Mouse (Mus musculus) liver, embryonic 16.5 days (tissue): ENCODE results near the gene Col5a3. TPM values are rescaled to one million over a fixed set of nuclear protein-coding genes. Genes with fewer than 3 reads are reported as not detected.

Experiments used
- ATAC-seq: fragments of 200-750 bp; cut with Nextera tagmentation; 2 replicates; pipeline ENCODE4 v1.8.0; 2017; ENCODE audit warnings: low read depth, mild to moderate bottlenecking, moderate number of reproducible peaks, moderate library complexity
- H3K27ac ChIP-seq: fragments of 300-500 bp; sonication (generic); 2 replicates; pipeline ENCODE4 v1.5.1; 2014; ENCODE audit warnings: mild to moderate bottlenecking, low read length
- H3K27me3 ChIP-seq: fragments of 300-500 bp; sonication (generic); 2 replicates; pipeline ENCODE4 v1.6.1; 2014; ENCODE audit warnings: low read depth, low read length, mixed read lengths; ENCODE audit not compliant: control insufficient read depth, insufficient read depth
- H3K36me3 ChIP-seq: fragments of 300-500 bp; sonication (generic); 2 replicates; pipeline ENCODE4 v1.6.1; 2014; ENCODE audit warnings: mild to moderate bottlenecking; ENCODE audit not compliant: control insufficient read depth, insufficient read depth
- H3K4me1 ChIP-seq: fragments of 300-500 bp; sonication (generic); 2 replicates; pipeline ENCODE4 v1.6.1; 2014; ENCODE audit warnings: low read depth, low read length, mixed read lengths; ENCODE audit not compliant: control insufficient read depth
- H3K4me2 ChIP-seq: fragments of 300-500 bp; sonication (generic); 2 replicates; pipeline ENCODE4 v1.6.1; 2014; ENCODE audit warnings: low read depth, low read length, mixed read lengths
- H3K4me3 ChIP-seq: fragments of 300-500 bp; sonication (generic); 2 replicates; pipeline ENCODE4 v1.5.1; 2014; ENCODE audit warnings: low read depth, mild to moderate bottlenecking, low read length
- H3K9ac ChIP-seq: fragments of 300-500 bp; sonication (generic); 2 replicates; pipeline ENCODE4 v1.6.1; 2014; ENCODE audit warnings: low read depth, low read length
- H3K9me3 ChIP-seq: fragments of 300-500 bp; sonication (generic); replicated peaks from 2 replicates; pipeline ENCODE4 v1.6.1; 2016; ENCODE audit warnings: low read length; ENCODE audit not compliant: control insufficient read depth
- WGBS: fragments of 180-500 bp; shearing (Covaris S2); extraction: QIAGEN DNeasy Blood & Tissue Kit; methylation state at CpG from one replicate; pipeline ENCODE4 v1.1.7; 2014; ENCODE audit not compliant: insufficient replicate concordance; 5-methylcytosine and 5-hydroxymethylcytosine counted together
- polyA plus RNA-seq: library from polyadenylated mRNA; unstranded; fragments of >200 nt; fragmentation: Nextera tagmentation; extraction: Ambion mirVana; gene quantifications from 2 replicates; pipeline ENCODE4 v1.2.1, GENCODE M21; 2015

The Col5a3 gene
- polyA plus RNA-seq, 1 experiment from 2014 or later: 0.33 TPM

DNA sequence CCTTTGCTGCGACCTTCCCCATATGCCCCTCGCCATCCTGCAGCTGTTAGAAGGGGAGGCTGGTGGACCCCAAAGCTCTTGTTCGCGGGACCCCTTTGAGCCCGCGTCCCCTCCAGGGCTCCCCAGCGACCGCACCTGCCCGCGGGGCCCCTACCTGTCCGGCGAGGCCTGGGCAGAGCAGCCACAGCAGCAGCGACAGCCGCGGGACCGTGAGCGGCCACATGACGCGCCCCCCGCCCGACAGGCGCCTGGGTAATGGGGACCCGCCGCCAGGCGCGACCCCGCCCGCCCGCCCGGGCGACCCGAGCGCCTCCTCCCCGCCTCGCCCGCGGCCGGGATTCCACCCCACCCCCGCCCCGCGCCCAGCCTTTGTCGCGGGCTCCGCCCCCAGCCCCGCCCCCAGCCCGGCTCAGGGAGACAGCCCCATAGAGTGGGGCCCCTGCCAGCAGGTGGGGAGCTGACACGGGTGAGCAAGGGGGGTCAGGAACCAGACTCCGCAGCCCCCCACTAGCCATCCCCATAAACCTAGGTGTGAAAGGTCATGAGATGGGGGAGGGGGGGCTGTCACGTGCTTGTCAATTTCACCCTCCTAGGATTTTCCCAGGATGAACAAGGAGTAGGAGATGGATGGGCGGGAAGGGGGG is 68.7 kb downstream of the Col5a3 start, which contains the start of gene Olfm2:
Olfm2 (minus strand) TSS at position 333 of the 644 bp plus-strand sequence.
- ATAC-seq: peak; percentile 35; the same call in 1 of the 2 replicates
- WGBS: under 1% methylated on average over 44 of the region's 50 CpGs
- Histone ChIP-seq H3K4me3 (peak within 1 kb of the TSS; percentile 37), H3K9me3 (no peaks in the 10 kb centered on the region), H3K9ac (no peak within 1 kb of the TSS), H3K36me3 (no peaks in the 10 kb centered on the region), H3K27ac (no peak within 1 kb of the TSS), H3K4me1 (peaks cover 13% of the 10 kb centered on the region), H3K27me3 (peaks cover 54% of the 10 kb centered on the region), H3K4me2 (peak within 1 kb of the TSS; percentile 56)

- H3K4me3 ChIP-seq: no peak overlapping the region; the same call in 1 of the 2 replicates
- no peaks in the 10 kb centered on the region for H3K36me3 ChIP-seq
- ATAC-seq: no peak
- peak overlapping the region; percentile 56 for H3K4me2 ChIP-seq
- no peak overlapping the region for H3K27ac ChIP-seq
- no peaks in the 10 kb centered on the region for H3K9me3 ChIP-seq
- H3K27me3 ChIP-seq: peaks cover 54% of the 10 kb centered on the region
- 10% methylated on average over 17 of the region's 17 CpGs for WGBS
- no peak overlapping the region for H3K9ac ChIP-seq
- peaks cover 15% of the 10 kb centered on the region for H3K4me1 ChIP-seq
Measured at GRCm38 (mm10) chr9:20745129-20745966, 69.5 kb downstream of the Col5a3 start.

- WGBS: 13% methylated on average over 22 of the region's 22 CpGs
- H3K4me1 ChIP-seq: peaks cover 15% of the 10 kb centered on the region
- H3K27me3 ChIP-seq: peaks cover 54% of the 10 kb centered on the region
- H3K9ac ChIP-seq: no peak overlapping the region
- no peaks in the 10 kb centered on the region for H3K36me3 ChIP-seq
- no peak overlapping the region for H3K27ac ChIP-seq
- ATAC-seq: no peak
- H3K9me3 ChIP-seq: no peaks in the 10 kb centered on the region
- H3K4me2 ChIP-seq: no peak overlapping the region
- no peak overlapping the region for H3K4me3 ChIP-seq
Measured at GRCm38 (mm10) chr9:20743946-20744738, 70.7 kb downstream of the Col5a3 start.

DNA sequence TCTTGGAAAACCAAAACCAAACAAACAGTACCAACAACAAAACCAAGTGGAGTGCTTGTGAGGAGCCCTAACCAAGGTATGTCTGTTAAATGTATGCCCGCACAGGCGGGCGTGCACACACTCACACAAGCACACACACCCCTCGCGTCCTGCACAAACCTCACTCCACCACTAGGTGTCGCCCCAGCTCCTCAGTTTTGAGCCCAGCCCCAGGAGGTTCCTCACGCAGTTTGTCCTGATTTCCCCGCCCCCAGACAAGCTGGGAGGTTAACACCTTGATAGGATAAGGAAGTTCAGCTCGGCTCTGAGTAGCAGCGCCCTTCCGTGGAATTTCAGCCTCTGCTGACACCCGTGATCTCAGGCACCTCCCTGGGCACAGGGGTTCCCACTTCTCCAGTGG is 74.5 kb downstream of the Col5a3 start:
- Histone ChIP-seq H3K9me3 (no peaks in the 10 kb centered on the region), H3K27ac (no peak overlapping the region), H3K9ac (no peak overlapping the region), H3K4me3 (no peak overlapping the region), H3K4me2 (0 out of 2 replicates have a peak overlapping the region, but pooled peaks have one; percentile 5), H3K4me1 (peaks cover 2% of the 10 kb centered on the region), H3K36me3 (no peaks in the 10 kb centered on the region), H3K27me3 (peaks cover 31% of the 10 kb centered on the region)
- 2% methylated on average over 12 of the region's 12 CpGs for WGBS
- peak; percentile 76 for ATAC-seq

- no peaks in the 10 kb centered on the region for H3K36me3 ChIP-seq
- ATAC-seq: no peak
- 28% methylated on average over 8 of the region's 8 CpGs for WGBS
- no peak overlapping the region for H3K9ac ChIP-seq
- no peaks in the 10 kb centered on the region for H3K9me3 ChIP-seq
- H3K27ac ChIP-seq: no peak overlapping the region
- no peak overlapping the region for H3K4me2 ChIP-seq
- no peak overlapping the region for H3K4me3 ChIP-seq
- peaks cover 2% of the 10 kb centered on the region for H3K4me1 ChIP-seq
- peaks cover 11% of the 10 kb centered on the region for H3K27me3 ChIP-seq
Measured at GRCm38 (mm10) chr9:20738251-20738999, 76.4 kb downstream of the Col5a3 start.

DNA sequence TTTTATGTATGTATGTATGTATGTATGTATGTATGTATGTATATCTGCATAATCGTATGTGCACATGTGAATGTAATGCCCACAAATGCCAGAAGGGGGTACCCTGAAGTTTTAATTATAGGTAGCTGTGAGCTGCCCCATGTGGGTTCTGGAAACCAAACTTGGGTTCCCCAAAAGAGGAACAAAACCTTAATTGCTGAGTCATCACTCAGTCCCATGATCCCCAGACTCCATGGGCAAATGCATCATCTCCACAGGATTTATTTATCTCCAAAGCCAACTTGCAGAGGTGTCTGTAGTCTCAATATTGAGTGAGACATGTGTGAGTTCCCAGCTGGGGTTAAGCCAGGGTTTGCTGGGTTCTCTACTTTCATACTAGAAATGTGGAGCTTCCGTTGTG is 77.6 kb downstream of the Col5a3 start:
- H3K4me3 ChIP-seq: no peak overlapping the region
- H3K4me2 ChIP-seq: no peak overlapping the region
- 70% methylated on average over 2 of the region's 2 CpGs for WGBS
- peaks cover 2% of the 10 kb centered on the region for H3K4me1 ChIP-seq
- no peaks in the 10 kb centered on the region for H3K9me3 ChIP-seq
- no peak overlapping the region for H3K9ac ChIP-seq
- H3K36me3 ChIP-seq: no peaks in the 10 kb centered on the region
- no peak overlapping the region for H3K27ac ChIP-seq
- peaks cover 4% of the 10 kb centered on the region; the same call in 1 of the 2 replicates for H3K27me3 ChIP-seq
- no peak for ATAC-seq

GRCm38 (mm10) chr9:20734692-20735091 is 80.2 kb downstream of the Col5a3 start:
- Histone ChIP-seq H3K27ac (no peak overlapping the region), H3K4me3 (no peak overlapping the region), H3K36me3 (no peaks in the 10 kb centered on the region), H3K4me1 (no peaks in the 10 kb centered on the region; the same call in 1 of the 2 replicates), H3K27me3 (peaks cover 4% of the 10 kb centered on the region), H3K9ac (no peak overlapping the region), H3K9me3 (no peaks in the 10 kb centered on the region), H3K4me2 (no peak overlapping the region)
- no peak for ATAC-seq
- WGBS: 39% methylated on average over 3 of the region's 3 CpGs

DNA sequence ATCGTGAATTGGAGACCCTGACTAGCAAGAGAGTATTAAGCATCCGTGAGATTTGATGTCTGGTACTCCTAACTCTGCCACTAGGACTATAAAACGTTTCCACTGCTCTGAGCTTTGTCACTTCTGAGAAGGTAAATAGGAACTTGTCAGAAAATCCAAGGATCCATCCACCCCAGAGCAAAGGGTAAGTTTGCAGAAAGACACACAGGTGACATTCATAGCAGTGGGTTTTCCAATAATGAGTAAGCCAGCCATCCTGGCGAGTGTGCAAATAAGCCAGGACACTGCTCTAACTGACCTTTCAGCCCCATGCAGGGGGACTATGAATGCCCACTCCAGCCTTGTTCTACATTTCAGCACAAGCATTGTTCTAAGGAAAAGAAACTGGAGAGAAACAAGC is 83.1 kb downstream of the Col5a3 start:
- Histone ChIP-seq H3K27me3 (peaks cover 32% of the 10 kb centered on the region), H3K9ac (no peak overlapping the region), H3K36me3 (no peaks in the 10 kb centered on the region), H3K4me2 (no peak overlapping the region), H3K4me3 (no peak overlapping the region), H3K27ac (no peak overlapping the region), H3K4me1 (no peaks in the 10 kb centered on the region; the same call in 1 of the 2 replicates), H3K9me3 (no peaks in the 10 kb centered on the region)
- 36% methylated on average over 4 of the region's 4 CpGs for WGBS
- ATAC-seq: peak; percentile 81
